Mouse (Mus musculus) E14TG2a.4 (cell line): ENCODE results near the gene Gm20388.

Experiments
- CTCF ChIP-seq: conservative IDR thresholded peaks from 2 replicates; pipeline ENCODE4 v1.5.1; 2014; ENCODE audit warnings: low read length
- NANOG ChIP-seq: IDR thresholded peaks from 2 replicates; pipeline ENCODE4 v1.6.1; 2014; ENCODE audit warnings: borderline replicate concordance, low read length, mixed read lengths

DNA sequence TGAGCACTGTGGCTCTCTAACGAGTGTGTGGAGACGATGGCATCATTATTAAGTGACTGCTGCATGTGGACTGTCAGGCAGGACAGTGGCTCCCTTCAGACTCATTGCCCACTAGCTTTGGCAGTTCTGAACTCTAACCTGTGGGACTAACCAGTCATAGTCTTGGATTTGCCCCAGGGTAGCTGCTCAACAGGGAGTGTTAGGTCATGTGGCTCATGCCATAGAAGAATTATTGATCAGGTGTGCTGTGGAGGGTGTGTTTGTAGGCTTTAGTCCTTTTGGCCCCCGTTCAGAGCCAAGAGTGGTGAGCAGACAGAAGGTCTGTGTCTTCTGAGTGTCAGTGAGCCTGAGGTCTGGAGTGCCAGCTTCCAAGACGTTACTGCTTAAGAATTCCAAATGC is 2082.3 kb downstream of the Gm20388 start:
- no peak for TF ChIP-seq CTCF
- TF ChIP-seq NANOG, result no peak
